Mouse (Mus musculus) thymus, adult 18-20 months (tissue): ENCODE results near the gene Pom121.
"Not testable (repeated sequence)": the region's sequence is repeated elsewhere in the genome, so short reads cannot be mapped to it uniquely, and the experiment has no call there.

Experiments used
- DNase-seq, 2 experiments: peaks; one replicate each; pipeline ENCODE4 v3.0.0; 2022; ENCODE audit warnings: mixed read lengths in 2 of 2

Gene Pom121

GRCm38 (mm10) chr5:135394004-135394823 is at the start of gene Pom121:
Gene Pom121, minus strand, starts transcription at chr5:135394546.
- peak; percentile 72 to 74 for DNase-seq

DNA sequence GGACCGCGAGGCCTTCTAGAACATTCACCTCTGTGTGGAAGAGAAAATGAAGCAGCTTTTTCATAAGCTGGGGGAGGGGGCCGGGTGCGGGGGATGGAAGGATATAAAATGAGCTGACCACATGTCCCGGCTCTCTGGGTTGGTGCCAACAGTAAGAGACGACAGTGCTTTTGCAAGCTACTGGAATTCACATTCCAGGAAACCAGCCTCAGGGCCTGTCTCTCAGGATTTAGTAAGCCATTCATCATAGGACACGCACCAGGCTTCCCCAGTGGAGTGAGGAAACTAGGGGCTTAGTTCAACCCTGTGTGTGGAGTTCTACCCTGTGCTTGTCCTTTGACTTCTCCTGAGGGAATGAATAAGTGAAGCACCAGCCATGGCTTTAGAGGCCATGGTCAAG is 48.1 kb upstream of the Pom121 start:
- no peak for DNase-seq

GRCm38 (mm10) chr5:135435039-135435438 is 40.7 kb upstream of the Pom121 start:
- no peak for DNase-seq

DNA sequence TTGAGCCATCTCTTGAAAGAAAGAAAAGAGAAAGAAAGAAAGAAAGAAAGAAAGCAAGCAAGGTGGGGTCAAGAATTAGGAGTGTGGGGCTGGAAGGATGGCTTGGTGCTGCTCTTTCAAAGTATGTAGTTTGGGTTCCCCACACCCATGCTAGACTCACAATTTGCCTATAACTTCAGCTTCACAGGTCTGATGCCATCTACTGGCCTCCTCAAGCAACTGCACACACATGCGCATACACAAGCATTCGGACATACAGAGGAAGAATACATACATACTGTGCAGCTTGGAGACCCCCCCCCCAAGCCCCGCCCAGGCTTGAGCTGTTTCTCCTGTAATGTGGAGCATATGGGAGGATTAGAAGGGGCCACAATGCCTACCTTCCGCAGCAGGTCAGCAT is 39.5 kb upstream of the Pom121 start:
- DNase-seq = no peak

- no peak for DNase-seq
Observed at GRCm38 (mm10) chr5:135431111-135431510, 36.8 kb upstream of the Pom121 start.

- no peak for DNase-seq
Observed at GRCm38 (mm10) chr5:135428786-135429185, 34.4 kb upstream of the Pom121 start.

DNA sequence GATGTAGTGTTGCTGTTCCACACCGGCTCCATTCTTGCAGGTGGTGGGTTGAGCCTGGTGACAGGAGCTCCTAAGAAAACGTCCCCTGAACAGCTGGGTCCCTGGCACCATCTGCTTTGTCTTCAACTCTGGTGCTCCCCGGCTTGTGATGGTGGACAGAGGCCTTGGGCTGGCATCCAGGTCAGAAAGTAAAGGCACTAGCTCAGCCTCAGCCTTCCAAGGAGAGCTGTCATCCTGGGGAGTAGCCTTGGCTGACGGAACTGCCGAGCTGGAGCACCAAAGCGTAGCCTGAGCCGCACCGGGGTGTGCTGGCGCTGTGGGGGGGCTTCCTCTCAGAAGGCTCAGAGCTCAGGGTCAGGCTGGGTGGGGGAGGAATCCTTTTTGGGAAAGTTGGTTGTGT is 15.9 kb upstream of the Pom121 start:
- no peak for DNase-seq

DNA sequence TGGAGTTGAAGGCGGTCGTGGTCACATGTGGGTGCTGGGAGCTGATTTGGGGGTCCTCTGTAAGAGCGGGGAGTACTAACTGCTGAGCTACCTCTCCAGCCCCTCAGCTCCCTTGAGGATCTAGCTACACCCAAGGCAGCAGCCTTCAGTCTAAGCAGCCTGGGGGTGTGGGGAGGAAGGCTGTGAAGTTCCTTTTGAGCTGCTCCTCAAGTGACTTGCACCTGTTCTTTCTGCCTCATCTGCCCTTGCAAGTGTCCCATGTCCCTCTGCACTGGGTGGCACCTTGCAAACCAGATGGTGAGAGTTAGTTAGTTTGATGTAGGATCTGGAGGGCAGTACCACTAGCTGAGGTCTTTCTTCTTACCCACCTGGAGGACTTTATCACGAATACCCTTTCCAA is 13.8 kb upstream of the Pom121 start:
- DNase-seq = no peak

DNA sequence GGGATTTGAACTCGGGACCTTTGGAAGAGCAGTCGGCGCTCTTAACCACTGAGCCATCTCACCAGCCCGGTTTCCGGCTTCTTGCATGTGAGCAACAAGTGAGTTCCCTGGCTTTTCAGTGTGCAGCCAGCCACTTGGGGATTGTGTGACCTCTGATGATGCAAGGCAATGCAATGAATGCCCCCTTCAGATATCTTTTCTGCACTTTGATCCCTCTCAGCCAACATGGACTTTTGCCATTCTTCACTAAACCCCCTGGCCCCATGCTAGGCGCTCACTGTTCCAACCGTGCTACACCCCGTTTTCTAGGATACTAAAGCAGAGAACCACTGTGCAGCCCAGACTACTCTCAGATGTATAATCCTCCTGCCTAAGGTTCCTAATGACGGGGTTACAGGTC is 11.1 kb upstream of the Pom121 start:
- DNase-seq = no peak

DNA sequence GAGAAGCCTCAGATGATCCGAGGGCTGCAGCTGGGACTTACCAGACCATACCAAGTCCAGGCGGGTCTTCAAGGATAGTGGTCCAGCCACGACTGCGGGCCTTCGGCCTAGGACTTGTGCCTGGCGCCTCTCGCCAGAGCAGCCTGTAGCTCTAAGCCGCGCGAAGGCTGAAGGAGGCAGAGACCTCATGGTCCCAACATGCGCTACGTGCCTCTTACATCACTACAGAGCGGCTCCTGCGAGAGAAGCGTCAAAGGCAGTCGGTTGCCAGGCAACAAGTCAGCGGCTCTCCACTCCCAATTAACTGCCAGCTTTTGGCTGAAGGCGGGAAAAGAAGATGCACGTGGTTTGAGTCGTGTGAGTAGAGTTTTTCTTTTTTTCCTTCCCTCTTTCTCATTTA is 10.3 kb upstream of the Pom121 start:
- no peak for DNase-seq

DNA sequence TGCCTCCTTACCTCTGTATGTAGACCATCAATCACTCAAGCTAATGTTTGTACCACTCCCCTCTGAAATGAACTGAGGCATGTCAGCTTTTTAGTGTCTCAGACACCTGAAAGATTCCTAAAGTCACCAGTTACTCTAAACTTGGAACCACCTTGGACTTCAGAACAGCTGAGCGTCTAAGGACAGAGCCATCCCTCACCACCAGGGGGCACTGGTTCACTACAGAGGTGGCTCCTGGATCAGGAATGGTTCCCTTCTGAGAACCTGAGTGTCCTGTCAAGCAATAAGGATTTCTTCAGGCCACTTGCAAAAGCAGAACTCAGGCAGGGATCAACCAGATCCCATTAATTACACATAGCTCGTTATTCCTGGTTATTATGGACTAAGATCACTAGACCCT is 5.9 kb upstream of the Pom121 start:
- no peak for DNase-seq

- DNase-seq = no peak
Observed at GRCm38 (mm10) chr5:135399382-135399781, 5.0 kb upstream of the Pom121 start.

GRCm38 (mm10) chr5:135395826-135396225 is 1.5 kb upstream of the Pom121 start:
- no peak for DNase-seq

DNA sequence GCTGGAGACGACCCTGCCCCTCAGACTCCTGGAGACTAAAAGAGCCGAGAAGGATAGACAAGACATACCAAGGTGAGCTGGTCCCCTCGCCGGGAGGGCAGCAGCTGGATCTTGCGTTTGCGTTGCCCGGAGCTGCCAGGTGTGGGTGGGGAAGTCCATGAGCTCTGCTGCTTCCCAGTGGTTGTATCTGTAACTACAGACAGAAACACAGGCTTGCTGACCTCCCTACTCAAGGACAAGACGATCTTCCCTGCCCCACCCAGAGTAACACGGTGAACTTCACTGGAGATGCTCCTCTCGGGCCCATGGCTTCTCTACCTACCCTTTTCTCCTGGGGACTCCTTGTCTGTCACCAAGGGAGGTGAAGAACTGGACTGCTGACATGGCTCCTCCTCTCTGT is 10.6 kb downstream of the Pom121 start:
- no peak for DNase-seq

DNA sequence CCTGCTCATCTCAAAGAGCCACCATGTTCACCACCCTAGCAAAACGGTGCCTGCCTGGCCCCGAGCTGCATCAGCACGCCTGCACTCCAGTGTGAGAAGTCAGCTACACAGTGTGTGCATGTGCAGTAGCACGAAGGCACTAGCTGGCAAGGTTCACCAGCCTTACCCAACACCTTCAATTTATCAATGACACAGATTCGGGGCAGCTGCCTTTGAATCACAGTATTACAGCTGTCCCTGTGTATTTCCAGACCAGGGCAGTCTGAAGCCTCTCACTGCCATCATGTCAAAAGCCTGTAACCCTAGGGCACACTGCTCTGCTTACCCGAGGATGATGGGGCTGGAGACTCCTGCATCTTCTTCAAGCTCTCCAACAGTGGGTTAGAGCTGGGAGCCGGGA is 11.6 kb downstream of the Pom121 start:
- no peak for DNase-seq

DNA sequence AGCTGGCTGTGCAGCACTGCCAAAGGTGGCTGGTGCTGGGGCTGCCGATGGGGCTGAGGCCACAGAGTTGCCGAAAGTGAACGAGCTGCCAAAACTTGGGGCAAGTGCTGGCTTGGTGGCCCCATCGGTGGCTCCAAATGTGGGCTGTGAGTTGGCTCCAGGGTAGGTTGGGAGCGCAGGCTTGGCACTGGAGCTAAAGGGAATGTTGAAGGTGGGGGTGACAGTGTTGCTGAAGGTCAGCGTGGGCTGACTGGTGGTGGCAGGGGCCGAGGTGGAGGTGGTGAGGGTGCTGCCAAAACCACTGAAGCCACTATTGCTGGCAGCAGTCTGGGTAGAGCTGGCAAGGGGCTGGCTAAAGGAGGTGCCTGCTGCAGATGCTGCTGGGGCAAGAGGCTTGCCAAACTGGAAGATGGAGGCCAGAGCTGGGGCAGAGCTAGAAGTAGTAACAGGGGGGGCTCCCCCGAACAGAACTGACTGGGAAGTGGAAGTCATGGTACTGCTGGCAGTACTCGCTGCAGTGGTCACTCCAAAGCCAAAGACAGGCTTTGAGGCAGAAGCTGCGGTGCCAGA is 12.9 kb downstream of the Pom121 start:
- no peak for DNase-seq

- no peak for DNase-seq
Observed at GRCm38 (mm10) chr5:135380681-135381080, 13.7 kb downstream of the Pom121 start.

DNA sequence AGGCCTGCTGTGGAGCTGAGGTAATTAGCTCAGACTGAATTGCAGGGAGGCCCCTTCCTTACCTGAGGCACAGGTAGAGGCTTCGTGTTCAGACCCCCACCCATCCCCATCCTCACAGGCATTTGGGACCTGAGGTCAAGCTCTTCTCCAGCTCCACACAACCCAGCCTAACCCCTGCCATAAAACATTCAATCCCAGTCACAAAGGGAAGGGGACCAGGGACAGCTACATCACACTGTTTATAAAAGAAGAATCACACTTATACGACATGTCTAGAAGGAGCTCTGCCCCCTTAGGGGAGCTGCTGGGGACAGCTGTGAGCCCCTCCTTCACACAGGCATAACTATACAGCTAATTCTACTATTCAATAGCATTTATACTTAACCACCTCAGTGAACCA is 18.0 kb downstream of the Pom121 start:
- no peak for DNase-seq

DNA sequence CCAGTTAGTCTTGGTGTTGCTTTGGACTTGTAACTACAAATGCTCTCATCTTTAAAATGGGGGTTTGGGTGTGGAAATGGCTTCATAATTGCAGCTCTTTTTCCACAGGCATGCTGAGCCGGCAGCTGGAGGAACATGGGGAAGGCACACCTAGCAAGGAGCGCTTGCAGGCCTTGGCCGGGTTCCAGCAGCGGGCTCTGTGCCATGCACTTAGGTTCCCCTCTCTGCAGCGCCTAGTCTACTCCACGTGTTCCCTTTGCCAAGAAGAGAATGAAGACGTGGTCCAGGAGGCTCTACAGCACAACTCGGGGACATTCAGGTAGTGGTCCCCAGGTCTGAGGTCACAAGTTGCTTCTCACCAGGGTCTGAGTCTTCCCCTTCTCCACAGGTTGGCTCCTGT is 19.2 kb downstream of the Pom121 start:
- DNase-seq = no peak

DNA sequence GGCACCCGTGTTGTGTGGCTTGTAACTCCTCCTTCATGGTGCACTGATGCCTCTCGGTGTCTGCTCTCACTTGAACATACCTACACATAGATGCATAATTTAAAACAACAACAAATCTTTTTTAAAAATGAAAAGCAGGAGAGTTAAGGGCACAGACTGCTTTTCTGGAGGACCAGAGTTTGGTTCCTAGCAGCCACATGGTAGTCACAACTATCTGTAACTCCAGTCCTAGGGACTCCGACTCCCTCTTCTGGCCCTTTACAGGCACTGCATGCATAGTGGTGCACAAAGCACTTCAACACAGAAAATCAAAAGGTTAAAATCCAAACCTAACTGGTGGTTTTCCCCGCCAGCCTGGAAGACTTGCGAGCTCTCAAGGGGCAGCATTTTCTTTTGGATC is 20.7 kb downstream of the Pom121 start:
- no peak for DNase-seq

DNA sequence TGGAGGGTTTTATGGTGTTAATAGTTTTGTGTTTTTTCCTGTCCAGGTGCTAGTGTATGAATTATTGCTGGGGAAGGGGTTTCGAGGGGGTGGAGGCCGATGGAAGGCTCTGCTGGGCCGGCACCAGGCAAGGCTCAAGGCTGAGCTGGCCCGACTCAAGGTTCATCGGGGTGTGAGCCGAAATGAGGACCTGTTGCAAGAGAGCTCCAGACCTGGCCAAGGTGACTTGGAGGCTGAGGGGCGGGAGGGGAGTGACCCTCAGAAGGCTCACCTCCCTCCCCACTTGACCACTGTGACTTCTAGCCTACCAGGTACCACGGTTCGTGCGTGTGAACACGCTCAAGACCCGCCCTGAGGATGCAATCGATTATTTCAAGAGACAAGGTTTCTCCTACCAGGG is 23.2 kb downstream of the Pom121 start:
- no peak for DNase-seq

- peak; percentile 78 to 88 for DNase-seq
Observed at GRCm38 (mm10) chr5:135369787-135370654, 24.3 kb downstream of the Pom121 start, which contains the start of gene Nsun5. Gene Nsun5, plus strand, starts transcription at chr5:135369953.

- not testable (repeated sequence) for DNase-seq
Observed at GRCm38 (mm10) chr5:135369196-135369595, 25.1 kb downstream of the Pom121 start.

- no peak for DNase-seq
Observed at GRCm38 (mm10) chr5:135368312-135368711, 26.0 kb downstream of the Pom121 start.
